Mouse (Mus musculus): Measurements from ENCODE around the gene Zbtb1.
A peak's percentile ranks its signal among the peaks of the same experiment; 100 is the strongest.

Zbtb1 gene

GRCm38 (mm10) chr12:76369206-76369977 lies 674 bp upstream of the Zbtb1 start, which contains the start of gene Zbtb25:
Zbtb25 (minus strand) TSS chr12:76369602.
- DNase-seq (ENCODE audit: low spot score) = peak; percentile 93

DNA sequence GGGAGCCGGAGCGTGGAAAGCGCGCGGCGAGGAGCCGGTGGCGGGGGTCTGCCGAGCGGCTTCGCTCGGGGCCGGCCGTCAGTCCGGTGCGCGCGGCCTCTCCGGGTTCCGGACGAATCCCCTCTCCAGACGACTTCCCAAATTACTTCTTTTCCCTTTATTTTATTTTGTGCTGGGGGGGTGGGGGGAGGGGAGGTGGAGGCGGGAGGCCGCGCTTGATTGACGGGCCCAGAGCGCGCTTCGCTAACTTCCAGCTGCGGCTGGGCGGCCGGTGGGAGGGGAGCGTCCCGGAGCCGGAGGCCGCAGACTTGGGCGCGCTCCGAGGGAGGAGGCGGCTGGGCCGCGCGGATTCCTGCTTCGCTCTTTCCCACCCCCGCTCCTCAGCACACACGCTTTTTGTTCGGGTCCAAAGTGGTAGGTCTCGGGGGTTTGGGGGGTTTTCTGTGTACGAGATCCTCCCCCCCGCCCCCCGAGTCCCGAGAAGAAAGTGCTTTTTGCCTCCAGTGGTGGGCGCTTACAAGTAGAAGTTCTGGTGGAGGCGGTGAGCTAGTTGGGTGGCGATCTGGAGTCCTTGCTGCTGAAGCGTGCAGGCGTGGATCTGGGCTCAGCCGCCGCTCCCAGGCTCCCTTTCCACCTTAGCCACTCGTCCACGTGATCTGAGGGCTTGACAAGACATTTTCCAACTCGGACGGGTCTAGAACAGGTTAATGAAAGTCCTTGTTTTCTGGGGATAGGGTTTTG lies 935 bp downstream of the Zbtb1 start:
- peak; percentile 71 for DNase-seq (ENCODE audit: low spot score)

- no peak for DNase-seq (ENCODE audit: low spot score)
Observed at GRCm38 (mm10) chr12:76372046-76372445, 2.0 kb downstream of the Zbtb1 start.

- DNase-seq (ENCODE audit: low spot score) = peak; percentile 58
Observed at GRCm38 (mm10) chr12:76372881-76373818, 3.1 kb downstream of the Zbtb1 start.

DNA sequence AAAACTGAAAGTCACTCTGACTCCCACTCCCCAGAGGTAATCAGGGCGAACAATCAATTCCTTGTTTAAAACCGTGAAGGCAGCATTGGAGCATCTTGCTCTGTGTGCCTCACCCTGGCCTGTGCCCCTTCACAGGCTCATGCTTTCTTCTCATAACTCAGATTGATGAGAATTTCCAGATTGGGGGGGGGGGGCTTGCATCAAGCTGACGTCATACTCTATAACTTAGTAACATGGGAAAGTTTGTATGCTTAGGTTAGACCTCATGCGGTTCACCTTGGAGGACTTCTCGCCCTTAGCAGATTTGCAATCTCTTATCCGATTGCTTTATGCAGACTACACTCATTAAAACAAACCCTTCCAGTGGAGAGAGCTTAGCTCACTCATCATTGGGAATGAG lies 3.9 kb downstream of the Zbtb1 start:
- DNase-seq (ENCODE audit: low spot score) = no peak

GRCm38 (mm10) chr12:76374911-76375310 lies 4.8 kb downstream of the Zbtb1 start:
- DNase-seq (ENCODE audit: low spot score) = no peak

DNA sequence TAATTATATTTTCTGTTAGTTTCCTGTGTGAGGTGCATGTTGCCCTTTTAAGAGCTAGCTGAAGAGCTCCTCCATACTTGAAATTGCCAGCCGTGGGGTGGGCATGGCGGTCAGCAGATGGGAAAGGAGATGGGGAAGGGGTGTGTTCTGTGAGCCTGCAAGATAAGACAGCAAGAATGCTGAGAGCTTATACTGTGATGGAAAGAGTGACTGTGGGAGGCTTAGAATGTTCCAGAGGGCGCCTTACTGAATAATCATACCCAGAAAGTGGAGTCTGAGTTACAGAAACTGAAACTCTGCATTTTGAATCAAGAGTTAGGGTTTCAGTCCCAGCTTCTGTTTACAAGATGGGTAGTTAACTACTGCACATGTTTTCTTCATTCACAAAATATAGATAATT lies 5.4 kb downstream of the Zbtb1 start:
- no peak for DNase-seq (ENCODE audit: low spot score)

DNA sequence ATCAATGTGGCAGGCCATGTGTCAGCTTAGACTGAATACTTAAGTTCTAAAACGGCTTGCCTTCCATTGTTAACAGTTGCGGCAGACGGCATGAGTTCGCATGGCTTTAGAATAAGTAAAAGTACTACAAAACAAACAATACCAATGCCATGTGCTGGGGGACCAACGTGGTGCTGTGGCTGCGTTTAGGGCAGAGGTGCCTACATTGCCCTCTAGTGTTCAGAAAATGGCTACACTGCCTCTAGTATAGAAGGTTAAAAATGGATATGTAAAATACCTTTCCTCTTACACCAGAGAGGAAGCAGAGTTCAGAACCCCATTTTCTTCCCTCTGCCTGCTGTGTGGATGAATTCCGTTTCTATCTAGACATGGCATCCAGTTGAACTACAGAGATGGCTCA lies 6.6 kb downstream of the Zbtb1 start:
- peak; percentile 76 for DNase-seq (ENCODE audit: low spot score)

DNA sequence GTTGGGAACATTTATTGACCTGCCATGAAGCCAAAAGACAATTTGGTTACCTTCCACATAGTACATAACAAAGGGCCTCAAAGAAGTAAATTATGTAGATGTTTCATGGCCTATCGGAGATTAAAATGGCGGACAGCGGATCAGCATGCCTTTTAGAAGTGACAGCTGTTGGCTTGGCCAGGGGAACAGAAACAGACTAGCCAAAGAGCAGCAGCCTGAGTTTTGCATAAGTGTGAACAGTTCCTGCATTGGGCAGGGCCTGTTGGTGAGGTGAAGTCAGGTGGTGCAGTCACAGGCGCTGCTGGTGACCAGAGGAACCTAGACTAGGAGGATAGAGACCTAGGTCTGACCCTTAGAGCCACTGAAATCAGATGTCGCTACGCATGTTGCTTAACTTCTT lies 7.0 kb downstream of the Zbtb1 start:
- DNase-seq (ENCODE audit: low spot score) = no peak

- no peak for DNase-seq (ENCODE audit: low spot score)
Observed at GRCm38 (mm10) chr12:76377726-76378125, 7.7 kb downstream of the Zbtb1 start.

- DNase-seq (ENCODE audit: low spot score) = no peak
Observed at GRCm38 (mm10) chr12:76378556-76378955, 8.5 kb downstream of the Zbtb1 start.

- no peak for DNase-seq (ENCODE audit: low spot score)
Observed at GRCm38 (mm10) chr12:76380151-76380550, 10.1 kb downstream of the Zbtb1 start.

GRCm38 (mm10) chr12:76385342-76385741 lies 15.3 kb downstream of the Zbtb1 start:
- no peak for DNase-seq (ENCODE audit: low spot score)

DNA sequence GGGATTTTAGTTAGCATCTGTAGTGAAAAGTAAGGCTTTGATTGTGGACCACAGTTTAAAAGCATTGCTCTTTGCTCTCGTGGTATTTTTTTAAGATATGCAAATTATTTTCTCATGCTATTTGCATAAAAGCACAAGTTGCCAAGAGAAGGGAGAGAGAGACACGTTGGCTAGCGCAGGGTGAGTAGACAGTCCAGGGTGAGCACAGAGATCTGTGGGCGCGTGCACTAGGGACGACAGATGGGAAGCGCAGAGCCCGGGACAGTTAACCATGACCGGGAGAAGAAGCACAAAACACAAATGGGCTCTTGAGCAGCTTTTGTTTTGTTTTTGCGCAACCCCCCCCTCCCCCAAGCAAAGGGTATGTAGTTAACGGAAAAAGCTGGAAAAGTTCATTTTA lies 18.7 kb downstream of the Zbtb1 start:
- DNase-seq (ENCODE audit: low spot score) = no peak

DNA sequence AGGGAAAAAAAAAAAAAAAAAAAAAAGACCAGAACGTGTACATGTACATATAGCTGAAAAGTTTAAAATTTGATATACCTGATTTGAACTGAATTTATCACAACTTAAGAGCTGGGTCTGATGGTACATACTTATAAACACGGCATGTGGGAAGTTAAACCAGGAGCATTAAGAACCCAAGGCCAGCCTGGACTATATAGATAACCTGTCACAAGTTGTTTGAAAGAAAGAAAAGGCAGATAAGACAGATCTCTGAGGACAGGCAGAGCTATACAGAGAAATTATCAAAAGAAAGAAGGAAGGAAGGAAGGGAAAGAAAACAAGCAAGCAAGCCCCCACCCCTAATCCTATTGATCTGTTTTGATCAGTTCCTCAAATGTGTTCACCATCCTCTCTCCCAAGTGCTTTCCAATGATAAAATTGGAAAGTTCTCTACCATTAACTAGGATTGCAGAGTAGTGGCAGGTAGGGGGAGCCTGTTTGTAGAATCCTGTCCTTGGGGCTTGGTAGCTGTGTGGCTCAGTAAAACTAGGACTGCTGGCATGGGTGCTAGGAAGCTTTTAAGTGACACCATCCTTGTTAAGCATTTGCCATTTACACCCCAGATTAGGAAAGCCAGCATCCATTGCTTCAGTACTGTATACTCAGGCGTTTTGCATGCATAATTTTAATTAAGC lies 21.7 kb downstream of the Zbtb1 start:
- no peak for DNase-seq (ENCODE audit: low spot score)

DNA sequence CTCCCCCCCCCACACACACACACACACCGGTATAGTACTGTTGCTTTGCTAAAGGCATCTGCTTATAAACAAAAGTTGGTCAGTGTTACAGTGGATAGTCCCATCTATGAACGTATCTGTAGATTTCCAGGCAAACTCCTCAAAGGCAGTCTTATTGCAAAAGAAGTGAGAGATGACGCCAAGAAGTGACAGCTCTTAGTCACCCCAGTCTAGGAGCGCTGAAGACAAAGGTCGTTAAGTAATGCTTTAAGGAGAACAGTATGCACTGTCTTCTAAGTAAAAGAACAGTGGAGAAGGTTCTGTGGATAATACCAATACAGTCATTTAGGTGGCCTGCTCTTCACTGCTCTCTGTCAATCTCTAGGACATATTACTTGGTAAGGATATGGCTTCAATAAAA lies 22.9 kb downstream of the Zbtb1 start:
- no peak for DNase-seq (ENCODE audit: low spot score)

- DNase-seq (ENCODE audit: low spot score) = no peak
Observed at GRCm38 (mm10) chr12:76397281-76397680, 27.2 kb downstream of the Zbtb1 start.

- no peak for DNase-seq (ENCODE audit: low spot score)
Observed at GRCm38 (mm10) chr12:76401674-76402073, 31.6 kb downstream of the Zbtb1 start.

- DNase-seq (ENCODE audit: low spot score) = no peak
Observed at GRCm38 (mm10) chr12:76402991-76403885, 33.2 kb downstream of the Zbtb1 start.

- peak; percentile 96 for DNase-seq (ENCODE audit: low spot score)
Observed at GRCm38 (mm10) chr12:76403886-76404537, 33.9 kb downstream of the Zbtb1 start, which contains the start of gene Hspa2. Hspa2 (plus strand) TSS chr12:76404176.
